Mouse (Mus musculus) heart, adult 2 months (tissue): Measurements from ENCODE around the gene Tcf25.

ENCODE experiments used
- CTCF ChIP-seq: fragments of 200-600 bp; IDR thresholded peaks from 2 replicates; pipeline ENCODE4 v1.8.1; 2022; ENCODE audit warnings: antibody characterized with exemption, mild to moderate bottlenecking, moderate library complexity
- EP300 ChIP-seq: fragments of 200-500 bp; IDR thresholded peaks from 2 replicates; pipeline ENCODE4 v1.6.1; 2011; ENCODE audit warnings: low read depth, low read length, control low read depth; ENCODE audit not compliant: insufficient read depth
- POLR2A ChIP-seq: fragments of 200-500 bp; IDR thresholded peaks from 2 replicates; pipeline ENCODE4 v1.6.1; 2011; ENCODE audit warnings: mild to moderate bottlenecking, low read depth, low read length, control low read depth; ENCODE audit not compliant: insufficient read depth

DNA sequence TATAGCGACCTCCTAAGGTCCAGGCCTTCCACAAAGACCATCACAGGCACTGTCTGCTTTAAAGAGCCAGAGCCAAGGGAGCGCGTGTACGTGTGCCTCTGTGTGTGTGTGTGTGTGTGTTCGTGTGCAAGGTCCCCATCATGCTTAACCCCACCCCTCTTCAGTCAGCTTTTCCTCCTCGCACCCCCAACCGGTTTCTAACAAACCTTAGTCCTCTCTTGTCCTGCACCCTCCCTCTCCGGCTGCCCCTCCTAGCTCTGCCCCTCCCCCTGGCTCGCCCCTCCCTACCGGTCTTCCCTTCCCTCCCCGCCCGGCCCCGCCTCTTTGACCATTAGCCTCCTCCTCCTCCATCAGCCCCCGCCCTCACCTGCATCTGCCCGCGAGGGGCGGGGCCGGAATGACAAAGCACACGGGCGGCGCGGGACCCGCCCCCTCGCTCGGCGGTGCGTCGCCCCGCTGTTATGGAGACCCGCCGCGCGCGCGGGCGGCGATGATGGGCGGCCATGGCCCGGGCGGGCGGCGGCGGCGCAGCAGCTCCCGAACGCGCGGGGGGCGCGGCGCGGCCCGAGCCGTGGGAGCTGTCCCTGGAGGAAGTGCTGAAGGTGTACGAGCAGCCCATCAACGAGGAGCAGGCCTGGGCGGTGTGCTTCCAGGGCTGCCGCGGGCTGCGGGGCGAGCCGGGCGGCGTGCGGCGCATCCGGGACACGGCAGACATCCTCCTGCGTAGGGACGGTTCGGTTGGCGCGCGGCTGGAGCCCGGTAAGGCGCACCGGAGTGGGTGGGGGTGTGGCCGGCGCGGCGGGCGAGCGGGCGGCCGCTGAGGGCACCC lies 41.1 kb upstream of the Tcf25 start, which contains the start of gene Spire2:
- TF ChIP-seq CTCF (no peak), POLR2A (no peak), EP300 (no peak)
